Mouse (Mus musculus): ENCODE measurements at regions not wholly inside any gene's neighbourhood (a gene's known extent, or its start where the extent isn't known, plus 50 kb on each side); places are given as distances from the start of the nearest gene placed in this dataset.

GRCm38 (mm10) chr14:105744578-105744977, 152.0 kb downstream of the Spry2 start:
- no peak for ATAC-seq (ENCODE audit: low FRiP score, low TSS enrichment)
- H3K9me3 ChIP-seq (ENCODE audit: low read length): no peaks in the 10 kb centered on the region
- H3K27me3 ChIP-seq (ENCODE audit: insufficient read depth, low read length): no peaks in the 10 kb centered on the region
- no peak overlapping the region for H3K4me3 ChIP-seq (ENCODE audit: low read length)
- H3K4me1 ChIP-seq (ENCODE audit: insufficient read depth, low read length): peaks cover 11% of the 10 kb centered on the region; the same call in 1 of the 2 replicates
- H3K9ac ChIP-seq (replicated peaks; ENCODE audit: low read length): no peak overlapping the region
- no peak overlapping the region for H3K4me2 ChIP-seq (replicated peaks; ENCODE audit: low read depth, low read length)
- H3K36me3 ChIP-seq (ENCODE audit: insufficient read depth, low read length): no peaks in the 10 kb centered on the region
- 75% methylated on average over 2 of the region's 2 CpGs for WGBS
- H3K27ac ChIP-seq (ENCODE audit: low read length): peak overlapping the region; percentile 71

GRCm38 (mm10) chr14:105744125-105744524, 152.5 kb downstream of the Spry2 start:
- H3K4me3 ChIP-seq (ENCODE audit: low read length): no peak overlapping the region
- ATAC-seq (ENCODE audit: low FRiP score, low TSS enrichment): 0 out of 2 replicates have a peak, but pooled peaks have one; percentile 54
- WGBS: 57% methylated on average over 3 of the region's 3 CpGs

GRCm38 (mm10) chr14:105740889-105741288, 155.7 kb downstream of the Spry2 start:
- no peak overlapping the region for H3K4me3 ChIP-seq (ENCODE audit: low read length)
- peak overlapping the region; percentile 6; the same call in 1 of the 2 replicates for H3K27ac ChIP-seq (ENCODE audit: low read length)
- 43% methylated on average over 11 of the region's 11 CpGs for WGBS
- no peak for ATAC-seq (ENCODE audit: low FRiP score, low TSS enrichment)
- H3K4me2 ChIP-seq (replicated peaks; ENCODE audit: low read depth, low read length): no peak overlapping the region; the same call in 1 of the 2 replicates
- H3K9me3 ChIP-seq (ENCODE audit: low read length): no peaks in the 10 kb centered on the region
- no peak overlapping the region for H3K9ac ChIP-seq (replicated peaks; ENCODE audit: low read length)
- peaks cover 14% of the 10 kb centered on the region; the same call in 1 of the 2 replicates for H3K4me1 ChIP-seq (ENCODE audit: insufficient read depth, low read length)
- no peaks in the 10 kb centered on the region for H3K27me3 ChIP-seq (ENCODE audit: insufficient read depth, low read length)
- no peaks in the 10 kb centered on the region for H3K36me3 ChIP-seq (ENCODE audit: insufficient read depth, low read length)

More at GRCm38 (mm10) chr14:105744125-105744524, 152.5 kb downstream of the Spry2 start:
- Histone ChIP-seq H3K36me3 (ENCODE audit: insufficient read depth, low read length) (no peaks in the 10 kb centered on the region), H3K9ac (replicated peaks; ENCODE audit: low read length) (no peak overlapping the region), H3K27me3 (ENCODE audit: insufficient read depth, low read length) (no peaks in the 10 kb centered on the region), H3K4me1 (ENCODE audit: insufficient read depth, low read length) (peaks cover 11% of the 10 kb centered on the region; the same call in 1 of the 2 replicates), H3K9me3 (ENCODE audit: low read length) (no peaks in the 10 kb centered on the region), H3K4me2 (replicated peaks; ENCODE audit: low read depth, low read length) (no peak overlapping the region), H3K27ac (ENCODE audit: low read length) (peak overlapping the region; percentile 71)

- H3K27ac ChIP-seq (ENCODE audit: low read length): no peak overlapping the region
- WGBS: 89% methylated on average over 5 of the region's 5 CpGs
- H3K4me1 ChIP-seq (ENCODE audit: insufficient read depth, low read length): peaks cover 17% of the 10 kb centered on the region
- H3K27me3 ChIP-seq (ENCODE audit: insufficient read depth, low read length): no peaks in the 10 kb centered on the region
- no peak overlapping the region for H3K4me3 ChIP-seq (ENCODE audit: low read length)
- ATAC-seq (ENCODE audit: low FRiP score, low TSS enrichment): no peak
- no peaks in the 10 kb centered on the region for H3K9me3 ChIP-seq (ENCODE audit: low read length)
- H3K4me2 ChIP-seq (replicated peaks; ENCODE audit: low read depth, low read length): no peak overlapping the region
- no peak overlapping the region for H3K9ac ChIP-seq (replicated peaks; ENCODE audit: low read length)
- no peaks in the 10 kb centered on the region for H3K36me3 ChIP-seq (ENCODE audit: insufficient read depth, low read length)
Observed at GRCm38 (mm10) chr14:105738568-105738967, 158.1 kb downstream of the Spry2 start.

GRCm38 (mm10) chr14:105736352-105736751, 160.3 kb downstream of the Spry2 start:
- no peaks in the 10 kb centered on the region for H3K9me3 ChIP-seq (ENCODE audit: low read length)
- H3K4me2 ChIP-seq (replicated peaks; ENCODE audit: low read depth, low read length): 0 out of 2 replicates have a peak overlapping the region, but pooled peaks have one; percentile 10
- no peaks in the 10 kb centered on the region for H3K27me3 ChIP-seq (ENCODE audit: insufficient read depth, low read length)
- H3K36me3 ChIP-seq (ENCODE audit: insufficient read depth, low read length): no peaks in the 10 kb centered on the region
- ATAC-seq (ENCODE audit: low FRiP score, low TSS enrichment): no peak
- 0 out of 2 replicates have a peak overlapping the region, but pooled peaks have one; percentile 23 for H3K27ac ChIP-seq (ENCODE audit: low read length)
- H3K4me1 ChIP-seq (ENCODE audit: insufficient read depth, low read length): peaks cover 19% of the 10 kb centered on the region
- 23% methylated on average over 6 of the region's 6 CpGs for WGBS
- no peak overlapping the region for H3K9ac ChIP-seq (replicated peaks; ENCODE audit: low read length)
- no peak overlapping the region for H3K4me3 ChIP-seq (ENCODE audit: low read length)

- ATAC-seq (ENCODE audit: low FRiP score, low TSS enrichment): no peak
- no peak overlapping the region for H3K27ac ChIP-seq (ENCODE audit: low read length)
- H3K36me3 ChIP-seq (ENCODE audit: insufficient read depth, low read length): no peaks in the 10 kb centered on the region
- H3K4me2 ChIP-seq (replicated peaks; ENCODE audit: low read depth, low read length): no peak overlapping the region
- WGBS: 91% methylated on average over 7 of the region's 7 CpGs
- H3K4me3 ChIP-seq (ENCODE audit: low read length): no peak overlapping the region
- H3K9me3 ChIP-seq (ENCODE audit: low read length): no peaks in the 10 kb centered on the region
- H3K4me1 ChIP-seq (ENCODE audit: insufficient read depth, low read length): peaks cover 25% of the 10 kb centered on the region
- H3K9ac ChIP-seq (replicated peaks; ENCODE audit: low read length): no peak overlapping the region
- H3K27me3 ChIP-seq (ENCODE audit: insufficient read depth, low read length): no peaks in the 10 kb centered on the region
Observed at GRCm38 (mm10) chr14:105734291-105734690, 162.3 kb downstream of the Spry2 start.

- peak overlapping the region; percentile 51 for H3K9ac ChIP-seq (replicated peaks; ENCODE audit: low read length)
- ATAC-seq (ENCODE audit: low FRiP score, low TSS enrichment): peak; percentile 68
- H3K4me2 ChIP-seq (replicated peaks; ENCODE audit: low read depth, low read length): peak overlapping the region; percentile 62
- H3K36me3 ChIP-seq (ENCODE audit: insufficient read depth, low read length): no peaks in the 10 kb centered on the region
- 3% methylated on average over 12 of the region's 12 CpGs for WGBS
- H3K9me3 ChIP-seq (ENCODE audit: low read length): no peaks in the 10 kb centered on the region
- H3K27ac ChIP-seq (ENCODE audit: low read length): peak overlapping the region; percentile 96
- H3K4me3 ChIP-seq (ENCODE audit: low read length): peak overlapping the region; percentile 46
- no peaks in the 10 kb centered on the region for H3K27me3 ChIP-seq (ENCODE audit: insufficient read depth, low read length)
- peaks cover 25% of the 10 kb centered on the region for H3K4me1 ChIP-seq (ENCODE audit: insufficient read depth, low read length)
Observed at GRCm38 (mm10) chr14:105733013-105733728, 163.4 kb downstream of the Spry2 start.

GRCm38 (mm10) chr14:105732221-105733012, 164.2 kb downstream of the Spry2 start:
- Histone ChIP-seq H3K27me3 (ENCODE audit: insufficient read depth, low read length) (no peaks in the 10 kb centered on the region), H3K4me2 (replicated peaks; ENCODE audit: low read depth, low read length) (peak overlapping the region; percentile 62), H3K4me1 (ENCODE audit: insufficient read depth, low read length) (peaks cover 25% of the 10 kb centered on the region), H3K36me3 (ENCODE audit: insufficient read depth, low read length) (no peaks in the 10 kb centered on the region), H3K9ac (replicated peaks; ENCODE audit: low read length) (peak overlapping the region; percentile 65), H3K9me3 (ENCODE audit: low read length) (no peaks in the 10 kb centered on the region), H3K4me3 (ENCODE audit: low read length) (peak overlapping the region; percentile 46), H3K27ac (ENCODE audit: low read length) (peak overlapping the region; percentile 96)
- WGBS: 0% methylated on average over 13 of the region's 13 CpGs
- ATAC-seq (ENCODE audit: low FRiP score, low TSS enrichment): peak; percentile 99

GRCm38 (mm10) chr14:105730786-105731185, 165.8 kb downstream of the Spry2 start:
- no peaks in the 10 kb centered on the region for H3K27me3 ChIP-seq (ENCODE audit: insufficient read depth, low read length)
- no peak overlapping the region for H3K4me3 ChIP-seq (ENCODE audit: low read length)
- 11% methylated on average over 4 of the region's 4 CpGs for WGBS
- H3K9me3 ChIP-seq (ENCODE audit: low read length): no peaks in the 10 kb centered on the region
- peak overlapping the region; percentile 26 for H3K4me2 ChIP-seq (replicated peaks; ENCODE audit: low read depth, low read length)
- no peak for ATAC-seq (ENCODE audit: low FRiP score, low TSS enrichment)
- H3K4me1 ChIP-seq (ENCODE audit: insufficient read depth, low read length): peaks cover 25% of the 10 kb centered on the region
- no peaks in the 10 kb centered on the region for H3K36me3 ChIP-seq (ENCODE audit: insufficient read depth, low read length)
- 0 out of 2 replicates have a peak overlapping the region, but pooled peaks have one; percentile 8 for H3K9ac ChIP-seq (replicated peaks; ENCODE audit: low read length)
- no peak overlapping the region for H3K27ac ChIP-seq (ENCODE audit: low read length)
